Comparison of ENCODE assay signal across 14 mouse cellular contexts in the genomic region with DNA sequence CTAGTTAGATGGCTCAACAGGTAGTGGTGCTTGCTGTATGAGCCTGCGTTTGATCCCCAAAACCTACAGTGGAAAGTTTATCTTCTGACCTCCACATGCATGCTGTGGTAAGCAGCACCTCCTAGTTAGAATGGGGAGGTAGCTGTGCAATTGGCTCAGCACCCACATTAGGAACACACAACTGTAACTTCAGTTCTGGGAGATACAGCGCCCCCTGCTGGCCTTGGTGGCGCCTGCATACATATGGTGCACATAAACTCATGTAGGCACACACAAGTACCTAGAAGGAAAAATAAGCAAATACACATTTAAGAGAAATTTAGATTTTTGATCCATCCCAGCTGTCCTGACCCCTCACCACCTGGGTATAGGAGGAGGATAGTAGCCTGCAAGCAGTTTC. TPM values are rescaled to one million over a fixed set of nuclear protein-coding genes. Genes with fewer than 3 reads are reported as not detected.
DNase-seq lines count a peak whose midpoint lies in the region; ATAC-seq and TF ChIP-seq lines count a peak whose summit lies in the region.
"Had no signal": no experiment of that assay in that cellular context is flagged by ENCODE, and none has a peak within 500 bp of the region (broad histone marks: within the 10 kb centered on the region; RNA-seq: fewer than 3 reads in every experiment).

No protein-coding gene starts in this region.

- intact Hi-C loops in heart, adult 2 months (cut with DNase I) = no loop called here

- ATAC-seq in heart, embryonic 11.5 days (replicated peaks; ENCODE audit: insufficient number of reproducible peaks, low FRiP score, low TSS enrichment) = no peak
- no peak for ATAC-seq in liver, embryonic 14.5 days (ENCODE audit: insufficient read depth)
- no peak for ATAC-seq in liver, embryonic 12.5 days
- ATAC-seq: forebrain, embryonic 15.5 days had no signal

- H3K79me2 ChIP-seq in heart, adult 2 months (replicated peaks; ENCODE audit: control insufficient read depth, insufficient read depth, low read length) = no peaks in the 10 kb centered on the region

- H3K4me2 ChIP-seq in heart, embryonic 11.5 days = no peak overlapping the region
- no peak overlapping the region for H3K4me2 ChIP-seq in liver, embryonic 14.5 days (ENCODE audit: low read depth)
- H3K4me2 ChIP-seq in liver, embryonic 12.5 days = no peak overlapping the region
- H3K4me2 ChIP-seq: forebrain, embryonic 15.5 days; liver, embryonic 15.5 days; midbrain, embryonic 12.5 days had no signal

- H3K9me3 ChIP-seq in heart, embryonic 11.5 days (replicated peaks; ENCODE audit: control insufficient read depth, low read length) = peaks cover 5% of the 10 kb centered on the region
- H3K9me3 ChIP-seq in liver, embryonic 14.5 days (ENCODE audit: control insufficient read depth, low read length) = 0 out of 2 replicates have a peak, but pooled peaks cover 3% of the 10 kb centered on the region
- H3K9me3 ChIP-seq in liver, embryonic 12.5 days (replicated peaks) = peaks cover 16% of the 10 kb centered on the region
- H3K9me3 ChIP-seq in ES-Bruce4 (replicated peaks; ENCODE audit: control insufficient read depth, insufficient read depth, low read length, poor library complexity, severe bottlenecking) = no peaks in the 10 kb centered on the region
- H3K9me3 ChIP-seq: forebrain, embryonic 15.5 days had no signal

- 87% methylated on average over 3 of the region's 3 CpGs for WGBS in heart, adult 2 months
- WGBS in heart, embryonic 11.5 days (ENCODE audit: insufficient replicate concordance) = 75% methylated on average over 3 of the region's 3 CpGs
- WGBS in liver, embryonic 14.5 days (ENCODE audit: insufficient replicate concordance) = 54% methylated on average over 3 of the region's 3 CpGs
- 56% methylated on average over 3 of the region's 3 CpGs for WGBS in liver, embryonic 12.5 days (ENCODE audit: insufficient replicate concordance)

- peak; percentile 43 for TF ChIP-seq CTCF in heart, adult 2 months (IDR thresholded peaks at IDR 0.05)
- peak; percentile 60 for TF ChIP-seq CTCF in liver, embryonic 14.5 days (IDR thresholded peaks at IDR 0.05; ENCODE audit: low read depth)
- TF ChIP-seq CTCF in ES-Bruce4 (IDR thresholded peaks at IDR 0.05; ENCODE audit: low read depth, low read length) = peak; percentile 43
- peak; percentile 30; the same call in 1 of the 2 replicates for TF ChIP-seq CTCF in brain, embryonic 14.5 days (IDR thresholded peaks at IDR 0.05; ENCODE audit: borderline replicate concordance, extremely low read depth, insufficient read depth, insufficient read length)

- H3K4me1 ChIP-seq in heart, adult 2 months (ENCODE audit: control insufficient read depth, insufficient read depth, low read length) = no peaks in the 10 kb centered on the region
- no peaks in the 10 kb centered on the region for H3K4me1 ChIP-seq in heart, embryonic 11.5 days (ENCODE audit: control insufficient read depth, insufficient read depth, low read length)
- H3K4me1 ChIP-seq in liver, embryonic 14.5 days (replicated peaks; ENCODE audit: control insufficient read depth in 2 of 2, insufficient read depth in 2 of 2, low read length in 1 of 2) = no peaks in the 10 kb centered on the region
- no peaks in the 10 kb centered on the region for H3K4me1 ChIP-seq in liver, embryonic 12.5 days
- H3K4me1 ChIP-seq in ES-Bruce4 (ENCODE audit: control insufficient read depth, insufficient read depth, low read length) = no peaks in the 10 kb centered on the region
- H3K4me1 ChIP-seq: liver, embryonic 15.5 days had no signal

- H3K9ac ChIP-seq in heart, adult 2 months (ENCODE audit: low read depth, low read length) = no peak overlapping the region
- H3K9ac ChIP-seq in heart, embryonic 11.5 days (ENCODE audit: low read depth, low read length) = no peak overlapping the region
- no peak overlapping the region for H3K9ac ChIP-seq in liver, embryonic 14.5 days (replicated peaks)
- no peak overlapping the region for H3K9ac ChIP-seq in liver, embryonic 12.5 days
- H3K9ac ChIP-seq in ES-Bruce4 (ENCODE audit: low read depth, poor library complexity, severe bottlenecking) = no peak overlapping the region
- H3K9ac ChIP-seq: forebrain, embryonic 15.5 days; liver, embryonic 15.5 days; midbrain, embryonic 12.5 days had no signal

- no peak for TF ChIP-seq EP300 in heart, adult 2 months (IDR thresholded peaks at IDR 0.05; ENCODE audit: insufficient read depth, low read depth, low read length)
- TF ChIP-seq EP300 in liver, embryonic 14.5 days (IDR thresholded peaks at IDR 0.05; ENCODE audit: low read depth) = no peak
- no peak for TF ChIP-seq EP300 in ES-Bruce4 (IDR thresholded peaks at IDR 0.05; ENCODE audit: insufficient read depth, low read depth, low read length)

- no peak for TF ChIP-seq POLR2A in heart, adult 2 months (IDR thresholded peaks at IDR 0.05; ENCODE audit: insufficient read depth, low read depth, low read length)
- TF ChIP-seq POLR2A in ES-Bruce4 (IDR thresholded peaks at IDR 0.05; ENCODE audit: insufficient read depth, low read length) = no peak
- no peak for TF ChIP-seq POLR2A in brain, embryonic 14.5 days (IDR thresholded peaks at IDR 0.05; ENCODE audit: borderline replicate concordance, extremely low read depth, insufficient read depth, insufficient read length, poor library complexity, severe bottlenecking)

- no peak overlapping the region for H3K4me3 ChIP-seq in heart, adult 2 months
- H3K4me3 ChIP-seq in heart, embryonic 11.5 days (ENCODE audit: low read depth, low read length) = no peak overlapping the region
- no peak overlapping the region for H3K4me3 ChIP-seq in liver, embryonic 14.5 days (ENCODE audit: insufficient read depth in 1 of 2, low read depth in 2 of 2, low read length in 2 of 2)
- no peak overlapping the region for H3K4me3 ChIP-seq in liver, embryonic 12.5 days
- H3K4me3 ChIP-seq in ES-Bruce4 (ENCODE audit: low read depth, low read length) = no peak overlapping the region
- H3K4me3 ChIP-seq: forebrain, embryonic 15.5 days; liver, embryonic 15.5 days; midbrain, embryonic 12.5 days had no signal

- H3K36me3 ChIP-seq in heart, adult 2 months (ENCODE audit: control insufficient read depth, insufficient read depth, low read length) = no peaks in the 10 kb centered on the region
- no peaks in the 10 kb centered on the region for H3K36me3 ChIP-seq in heart, embryonic 11.5 days (ENCODE audit: control insufficient read depth, insufficient read depth, low read length)
- no peaks in the 10 kb centered on the region for H3K36me3 ChIP-seq in liver, embryonic 14.5 days (replicated peaks; ENCODE audit: control insufficient read depth, insufficient read depth, low read depth)
- no peaks in the 10 kb centered on the region for H3K36me3 ChIP-seq in liver, embryonic 12.5 days
- no peaks in the 10 kb centered on the region for H3K36me3 ChIP-seq in ES-Bruce4 (ENCODE audit: control insufficient read depth, insufficient read depth, low read length, poor library complexity, severe bottlenecking)
- H3K36me3 ChIP-seq: forebrain, embryonic 15.5 days; liver, embryonic 15.5 days; midbrain, embryonic 12.5 days had no signal

- H3K27ac ChIP-seq in heart, adult 2 months = no peak overlapping the region
- no peak overlapping the region for H3K27ac ChIP-seq in heart, embryonic 11.5 days (ENCODE audit: low read depth, low read length)
- H3K27ac ChIP-seq in liver, embryonic 14.5 days = no peak overlapping the region
- no peak overlapping the region for H3K27ac ChIP-seq in liver, embryonic 12.5 days
- no peak overlapping the region for H3K27ac ChIP-seq in ES-Bruce4 (ENCODE audit: insufficient read depth, low read length)
- H3K27ac ChIP-seq: forebrain, embryonic 15.5 days; liver, embryonic 15.5 days; macrophage; midbrain, embryonic 12.5 days had no signal

- H3K27me3 ChIP-seq in heart, adult 2 months (ENCODE audit: control insufficient read depth, insufficient read depth, low read length) = no peaks in the 10 kb centered on the region
- H3K27me3 ChIP-seq in heart, embryonic 11.5 days (ENCODE audit: control insufficient read depth, insufficient read depth, low read length) = peaks cover 8% of the 10 kb centered on the region; the same call in 1 of the 2 replicates
- H3K27me3 ChIP-seq in liver, embryonic 14.5 days (ENCODE audit: control insufficient read depth, insufficient read depth, low read length) = no peaks in the 10 kb centered on the region; the same call in 1 of the 2 replicates
- H3K27me3 ChIP-seq in liver, embryonic 12.5 days (replicated peaks) = peaks cover 51% of the 10 kb centered on the region
- H3K27me3 ChIP-seq in ES-Bruce4 (ENCODE audit: control insufficient read depth, insufficient read depth, low read length, poor library complexity, severe bottlenecking) = no peaks in the 10 kb centered on the region
- H3K27me3 ChIP-seq: forebrain, embryonic 15.5 days had no signal

- DNase-seq in heart, adult 2 months = no peak
- no peak for DNase-seq in liver, embryonic 14.5 days (ENCODE audit: low read depth in 3 of 3, low spot score in 3 of 3)
- DNase-seq in brain, embryonic 14.5 days (ENCODE audit: low read depth) = no peak
- no peak for DNase-seq in thymus, postnatal 36 days
- DNase-seq: gastrocnemius, postnatal 10 days; kidney, postnatal 14 days; thymus, adult 18-20 months had no signal

RNA-seq across cellular contexts. Expression of a gene that starts 13.2 kb away (rescaled TPM):
- 10 to 100 TPM; 32.2 to 38.1 TPM for total RNA-seq in heart, adult 2 months (2021)
- polyA plus RNA-seq in heart, adult 2 months (2012; rRNA removed) = 36.2 and 43.8 TPM in 2 replicates
- polyA plus RNA-seq in heart, embryonic 11.5 days (2014; fragmentation: Nextera tagmentation; extraction: Ambion mirVana) = 86.9 and 90.6 TPM in 2 replicates
- polyA plus RNA-seq in liver, embryonic 14.5 days (2012; rRNA removed) = 45.0 and 55.2 TPM in 2 replicates
- polyA plus RNA-seq in liver, embryonic 14.5 days (2014; fragmentation: Nextera tagmentation; extraction: Ambion mirVana) = 95.5 and 106 TPM in 2 replicates
- polyA plus RNA-seq in liver, embryonic 12.5 days (2016; fragmentation: Nextera tagmentation; extraction: Ambion mirVana) = 140 and 143 TPM in 2 replicates
- 76.1 and 79.9 TPM in 2 replicates for polyA plus RNA-seq in ES-Bruce4 (2011; ENCODE audit: insufficient read depth, insufficient read length, low read depth, missing spikeins)
- polyA plus RNA-seq in brain, embryonic 14.5 days (2012; rRNA removed) = 57.0 and 82.5 TPM in 2 replicates

RNA-seq across cellular contexts. Expression of a gene that starts 28.3 kb away (rescaled TPM):
- total RNA-seq in heart, adult 2 months (2021) = 1 to 10 TPM; 2.3 to 3.9 TPM
- polyA plus RNA-seq in heart, adult 2 months (2012; rRNA removed) = 6.0 and 13.2 TPM in 2 replicates
- 0.63 and 1.3 TPM in 2 replicates for polyA plus RNA-seq in heart, embryonic 11.5 days (2014; fragmentation: Nextera tagmentation; extraction: Ambion mirVana)
- polyA plus RNA-seq in liver, embryonic 14.5 days (2012; rRNA removed) = 0.13 and 0.26 TPM in 2 replicates
- 0.14 TPM in 1 of 2 replicates, not detected in the other for polyA plus RNA-seq in liver, embryonic 14.5 days (2014; fragmentation: Nextera tagmentation; extraction: Ambion mirVana)
- polyA plus RNA-seq in liver, embryonic 12.5 days (2016; fragmentation: Nextera tagmentation; extraction: Ambion mirVana) = 0.20 and 0.36 TPM in 2 replicates
- 8.1 and 11.4 TPM in 2 replicates for polyA plus RNA-seq in ES-Bruce4 (2011; ENCODE audit: insufficient read depth, insufficient read length, low read depth, missing spikeins)
- 28.6 and 32.9 TPM in 2 replicates for polyA plus RNA-seq in brain, embryonic 14.5 days (2012; rRNA removed)
- polyA plus RNA-seq: macrophage had no signal

RNA-seq across cellular contexts. Expression of a gene that starts 50.2 kb away (rescaled TPM):
- total RNA-seq in heart, adult 2 months (2021) = 100 to 1,000 TPM; 391 to 397 TPM
- polyA plus RNA-seq in heart, adult 2 months (2012; rRNA removed) = 175 and 205 TPM in 2 replicates
- polyA plus RNA-seq in heart, embryonic 11.5 days (2014; fragmentation: Nextera tagmentation; extraction: Ambion mirVana) = 58.0 and 77.3 TPM in 2 replicates
- 84.1 and 97.0 TPM in 2 replicates for polyA plus RNA-seq in liver, embryonic 14.5 days (2012; rRNA removed)
- polyA plus RNA-seq in liver, embryonic 14.5 days (2014; fragmentation: Nextera tagmentation; extraction: Ambion mirVana) = 60.2 and 68.3 TPM in 2 replicates
- 166 and 172 TPM in 2 replicates for polyA plus RNA-seq in liver, embryonic 12.5 days (2016; fragmentation: Nextera tagmentation; extraction: Ambion mirVana)
- 180 and 185 TPM in 2 replicates for polyA plus RNA-seq in ES-Bruce4 (2011; ENCODE audit: insufficient read depth, insufficient read length, low read depth, missing spikeins)
- 200 and 220 TPM in 2 replicates for polyA plus RNA-seq in brain, embryonic 14.5 days (2012; rRNA removed)

RNA-seq across cellular contexts. Expression of a gene that starts 57.0 kb away (rescaled TPM):
- total RNA-seq in heart, adult 2 months (2021) = 100 to 1,000 TPM; 140 to 146 TPM
- 57.1 and 84.0 TPM in 2 replicates for polyA plus RNA-seq in heart, adult 2 months (2012; rRNA removed)
- 79.6 and 81.8 TPM in 2 replicates for polyA plus RNA-seq in heart, embryonic 11.5 days (2014; fragmentation: Nextera tagmentation; extraction: Ambion mirVana)
- polyA plus RNA-seq in liver, embryonic 14.5 days (2012; rRNA removed) = 8.2 and 10.3 TPM in 2 replicates
- polyA plus RNA-seq in liver, embryonic 14.5 days (2014; fragmentation: Nextera tagmentation; extraction: Ambion mirVana) = 28.4 and 28.7 TPM in 2 replicates
- 43.3 and 46.2 TPM in 2 replicates for polyA plus RNA-seq in liver, embryonic 12.5 days (2016; fragmentation: Nextera tagmentation; extraction: Ambion mirVana)
- 28.3 and 35.9 TPM in 2 replicates for polyA plus RNA-seq in ES-Bruce4 (2011; ENCODE audit: insufficient read depth, insufficient read length, low read depth, missing spikeins)
- 15.7 and 20.5 TPM in 2 replicates for polyA plus RNA-seq in brain, embryonic 14.5 days (2012; rRNA removed)
